Mouse (Mus musculus): ENCODE data around the gene Smap2. TPM values are rescaled to one million over a fixed set of nuclear protein-coding genes. Genes with fewer than 3 reads are reported as not detected.
A peak's percentile ranks its signal among the peaks of the same experiment; 100 is the strongest.

Smap2 gene
- polyA plus RNA-seq, 1 experiment, result 27.3 TPM

DNA sequence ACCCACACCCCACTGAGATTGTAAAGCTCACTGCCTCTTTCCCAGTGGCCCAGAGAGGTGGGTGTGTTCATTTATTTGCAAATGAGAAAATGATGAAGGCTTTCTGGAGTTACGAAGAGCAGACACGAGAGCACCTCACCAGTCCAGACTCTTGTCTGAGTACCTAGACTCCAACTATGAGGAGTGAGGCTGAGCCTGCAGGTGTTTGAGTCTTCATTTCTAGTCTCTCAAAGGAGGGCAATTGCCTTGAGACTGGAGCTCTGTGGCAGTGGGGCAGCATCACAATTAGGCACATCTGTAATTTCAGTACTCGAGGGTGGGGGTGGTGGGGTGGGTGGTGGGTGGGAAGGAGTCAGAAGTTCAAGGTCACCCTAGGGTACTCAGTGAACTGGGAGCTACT is 25.9 kb upstream of the Smap2 start:
- H3K27ac ChIP-seq (ENCODE audit: insufficient read depth, low read depth, low read length), result no peak overlapping the region
- no peak for TF ChIP-seq CTCF (conservative IDR thresholded peaks at IDR 0.05; ENCODE audit: insufficient read depth, insufficient read length, low read depth, low read length)
- no peak for TF ChIP-seq POLR2A (IDR thresholded peaks at IDR 0.05; ENCODE audit: low read depth, low read length)
- no peak for DNase-seq
- no peaks in the 10 kb centered on the region for H3K4me1 ChIP-seq (ENCODE audit: control insufficient read depth, insufficient read depth, low read length)
- peaks cover 1% of the 10 kb centered on the region; the same call in 1 of the 2 replicates for H3K27me3 ChIP-seq (replicated peaks; ENCODE audit: control insufficient read depth, insufficient read depth, low read length)
- H3K4me3 ChIP-seq (ENCODE audit: insufficient read depth, low read depth, low read length), result no peak overlapping the region
- no peaks in the 10 kb centered on the region for H3K36me3 ChIP-seq (ENCODE audit: control insufficient read depth, insufficient read depth, low read length)
- WGBS, result 76% methylated on average over 3 of the region's 3 CpGs

DNA sequence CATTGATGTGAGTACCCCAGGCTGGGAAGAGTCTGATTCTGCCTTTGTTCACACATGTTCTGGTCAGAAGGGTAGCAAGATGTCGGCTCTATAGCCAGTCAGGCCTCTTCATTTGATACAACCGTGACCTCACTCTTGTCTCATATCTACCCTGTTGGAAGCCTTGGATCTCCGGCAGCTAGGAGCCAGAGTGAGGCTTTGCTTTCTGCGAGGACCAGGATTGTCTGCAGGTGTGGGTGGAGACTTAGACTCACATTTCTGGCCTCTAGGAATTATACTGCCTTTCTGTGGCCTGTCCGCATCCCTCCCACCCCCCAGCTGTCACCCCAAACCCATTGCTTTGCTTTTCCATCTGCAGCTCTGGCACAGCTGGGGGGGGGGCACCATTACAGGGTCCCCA is 25.4 kb upstream of the Smap2 start:
- Histone ChIP-seq H3K4me1 (ENCODE audit: control insufficient read depth, insufficient read depth, low read length) (no peaks in the 10 kb centered on the region), H3K4me3 (ENCODE audit: insufficient read depth, low read depth, low read length) (no peak overlapping the region), H3K36me3 (ENCODE audit: control insufficient read depth, insufficient read depth, low read length) (no peaks in the 10 kb centered on the region), H3K27ac (ENCODE audit: insufficient read depth, low read depth, low read length) (no peak overlapping the region), H3K27me3 (replicated peaks; ENCODE audit: control insufficient read depth, insufficient read depth, low read length) (peaks cover 1% of the 10 kb centered on the region; the same call in 1 of the 2 replicates)
- no peak for DNase-seq
- TF ChIP-seq CTCF (conservative IDR thresholded peaks at IDR 0.05; ENCODE audit: insufficient read depth, insufficient read length, low read depth, low read length) (no peak), POLR2A (IDR thresholded peaks at IDR 0.05; ENCODE audit: low read depth, low read length) (no peak)
- 89% methylated on average over 5 of the region's 5 CpGs for WGBS

DNA sequence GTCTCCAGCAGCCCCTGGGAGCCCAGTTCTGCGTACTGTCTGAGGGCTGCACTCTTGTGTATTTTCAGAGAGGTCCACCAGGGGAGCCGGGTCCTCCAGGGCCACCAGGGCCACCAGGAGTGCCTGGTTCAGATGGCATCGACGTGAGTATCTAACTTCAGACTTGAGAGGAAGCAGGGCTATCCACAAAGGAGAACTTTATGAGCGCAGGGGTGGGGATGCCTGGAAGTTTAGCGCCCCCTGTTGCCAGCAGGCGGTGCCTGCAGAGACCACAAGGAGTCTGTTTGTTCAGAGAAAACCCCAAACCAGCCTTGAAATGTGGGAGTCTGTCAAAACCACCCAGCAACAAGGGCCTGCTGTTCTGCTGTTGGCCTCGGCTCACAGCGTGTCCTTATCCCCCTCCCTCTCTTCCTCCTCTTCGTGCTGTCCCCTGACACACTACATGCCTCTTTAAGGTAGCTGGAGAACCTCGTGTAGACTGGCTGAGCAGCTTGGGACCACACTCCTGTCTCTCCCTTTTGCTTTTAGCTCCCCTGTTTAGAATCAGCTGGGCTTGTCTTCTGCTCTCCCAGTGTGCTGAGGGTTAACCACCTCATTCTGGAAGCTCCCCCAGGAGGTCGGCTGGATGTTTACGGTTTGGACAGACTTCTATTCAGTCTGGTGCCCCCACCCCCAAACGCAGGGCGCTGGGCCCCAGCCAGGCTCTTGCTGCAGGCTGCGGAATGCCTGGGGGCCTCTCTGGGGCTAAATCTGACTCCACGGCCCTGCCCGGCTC is 24.0 kb upstream of the Smap2 start:
- Histone ChIP-seq H3K4me3 (ENCODE audit: insufficient read depth, low read depth, low read length) (no peak overlapping the region), H3K27me3 (replicated peaks; ENCODE audit: control insufficient read depth, insufficient read depth, low read length) (peaks cover 1% of the 10 kb centered on the region; the same call in 1 of the 2 replicates), H3K36me3 (ENCODE audit: control insufficient read depth, insufficient read depth, low read length) (no peaks in the 10 kb centered on the region), H3K4me1 (ENCODE audit: control insufficient read depth, insufficient read depth, low read length) (no peaks in the 10 kb centered on the region), H3K27ac (ENCODE audit: insufficient read depth, low read depth, low read length) (no peak overlapping the region)
- TF ChIP-seq POLR2A (IDR thresholded peaks at IDR 0.05; ENCODE audit: low read depth, low read length), result no peak
- peak; percentile 70 for TF ChIP-seq CTCF (conservative IDR thresholded peaks at IDR 0.05; ENCODE audit: insufficient read depth, insufficient read length, low read depth, low read length)
- DNase-seq, result peak; percentile 51
- WGBS, result 24% methylated on average over 18 of the region's 18 CpGs

DNA sequence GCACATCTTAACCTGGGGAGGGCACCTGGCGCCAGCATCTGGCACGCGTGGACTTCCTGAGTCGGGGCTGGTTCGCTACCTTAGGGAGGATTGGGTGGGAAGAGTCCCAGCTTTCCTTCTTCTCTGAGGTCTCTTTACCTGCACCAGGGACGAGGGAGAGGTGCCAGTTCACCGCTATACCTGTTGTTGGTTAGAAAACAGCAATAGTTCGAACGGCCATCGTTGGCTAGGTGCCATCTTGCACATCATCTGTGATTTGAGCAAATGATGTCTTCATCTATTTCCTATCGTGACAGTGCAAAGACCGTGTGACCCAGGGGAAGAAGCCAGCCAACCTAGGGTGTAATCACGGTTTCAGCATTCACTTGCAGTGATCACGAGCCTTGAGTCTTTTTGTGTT is 23.3 kb upstream of the Smap2 start:
- Histone ChIP-seq H3K4me3 (ENCODE audit: insufficient read depth, low read depth, low read length) (no peak overlapping the region), H3K27ac (ENCODE audit: insufficient read depth, low read depth, low read length) (no peak overlapping the region), H3K27me3 (replicated peaks; ENCODE audit: control insufficient read depth, insufficient read depth, low read length) (peaks cover 1% of the 10 kb centered on the region; the same call in 1 of the 2 replicates), H3K4me1 (ENCODE audit: control insufficient read depth, insufficient read depth, low read length) (no peaks in the 10 kb centered on the region), H3K36me3 (ENCODE audit: control insufficient read depth, insufficient read depth, low read length) (no peaks in the 10 kb centered on the region)
- DNase-seq, result no peak
- 70% methylated on average over 14 of the region's 14 CpGs for WGBS
- TF ChIP-seq CTCF (conservative IDR thresholded peaks at IDR 0.05; ENCODE audit: insufficient read depth, insufficient read length, low read depth, low read length) (no peak), POLR2A (IDR thresholded peaks at IDR 0.05; ENCODE audit: low read depth, low read length) (no peak)

DNA sequence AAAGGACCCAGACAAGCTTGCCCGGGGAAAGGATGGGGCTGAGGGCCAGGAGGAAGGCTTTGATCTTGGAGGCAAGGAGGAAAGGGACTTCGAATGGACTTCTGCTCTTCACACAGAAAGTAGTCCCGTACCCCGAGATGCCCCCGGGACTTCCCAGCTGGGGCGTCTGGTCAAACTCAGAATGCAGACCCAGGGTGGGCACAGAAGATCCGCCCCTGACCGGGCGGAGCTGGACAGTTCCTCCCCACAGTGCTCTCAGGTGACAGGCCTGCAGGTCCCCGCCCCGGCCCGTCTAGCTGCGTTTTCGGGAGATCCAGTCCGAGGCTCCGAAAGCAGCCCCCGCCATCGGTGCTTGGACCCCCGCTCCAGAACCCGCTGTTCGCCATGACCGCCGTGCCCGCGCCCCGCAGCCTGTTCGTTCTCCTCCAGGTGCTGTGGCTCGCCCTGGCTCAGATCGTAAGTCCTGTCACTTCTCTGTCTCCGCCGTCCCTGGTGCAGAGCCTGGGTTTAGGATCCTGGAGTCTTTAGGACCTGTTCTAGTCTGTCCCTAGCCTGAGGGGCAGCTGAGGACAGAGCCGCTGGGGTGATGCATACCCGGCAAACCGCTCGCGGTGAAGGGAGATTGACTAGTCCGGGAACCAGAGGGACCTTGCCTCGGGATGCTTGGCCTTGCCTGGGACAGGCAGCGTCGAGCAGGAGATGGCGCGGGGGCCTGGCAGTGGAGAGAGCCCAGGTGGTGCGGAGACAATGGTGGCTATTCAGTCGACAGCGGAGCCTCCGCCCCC is 22.5 kb upstream of the Smap2 start, which contains the start of gene Col9a2:
Col9a2 (plus strand) TSS at position 55 of the 785 bp plus-strand sequence.
- H3K27ac ChIP-seq (ENCODE audit: insufficient read depth, low read depth, low read length), result no peak within 1 kb of the TSS
- 4% methylated on average over 46 of the region's 46 CpGs for WGBS
- TF ChIP-seq POLR2A (IDR thresholded peaks at IDR 0.05; ENCODE audit: low read depth, low read length), result no peak
- no peak for TF ChIP-seq CTCF (conservative IDR thresholded peaks at IDR 0.05; ENCODE audit: insufficient read depth, insufficient read length, low read depth, low read length)
- H3K4me1 ChIP-seq (ENCODE audit: control insufficient read depth, insufficient read depth, low read length), result no peaks in the 10 kb centered on the region
- peaks cover 1% of the 10 kb centered on the region; the same call in 1 of the 2 replicates for H3K27me3 ChIP-seq (replicated peaks; ENCODE audit: control insufficient read depth, insufficient read depth, low read length)
- no peak for DNase-seq
- H3K4me3 ChIP-seq (ENCODE audit: insufficient read depth, low read depth, low read length), result no peak within 1 kb of the TSS
- no peaks in the 10 kb centered on the region for H3K36me3 ChIP-seq (ENCODE audit: control insufficient read depth, insufficient read depth, low read length)

DNA sequence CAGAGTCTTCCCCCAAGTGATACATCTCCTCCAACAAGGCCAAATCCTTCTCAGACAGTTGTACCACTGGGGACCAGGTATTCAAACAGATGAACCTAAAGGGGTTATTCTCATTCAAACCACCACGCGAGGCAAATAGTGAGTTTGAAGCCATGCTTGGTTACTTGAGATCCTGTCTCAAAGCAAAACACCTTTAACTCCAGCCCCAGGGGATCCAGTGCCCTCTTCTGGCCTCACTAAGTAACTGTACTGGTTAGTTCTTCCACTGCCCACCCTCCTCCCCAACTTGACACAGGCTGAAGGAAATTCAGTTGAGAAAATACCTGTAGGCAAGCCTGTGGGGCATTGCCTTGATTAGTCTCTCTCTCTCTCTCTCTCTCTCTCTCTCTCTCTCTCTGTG is 16.0 kb upstream of the Smap2 start:
- Histone ChIP-seq H3K27me3 (replicated peaks; ENCODE audit: control insufficient read depth, insufficient read depth, low read length) (no peaks in the 10 kb centered on the region), H3K36me3 (ENCODE audit: control insufficient read depth, insufficient read depth, low read length) (no peaks in the 10 kb centered on the region), H3K4me1 (ENCODE audit: control insufficient read depth, insufficient read depth, low read length) (no peaks in the 10 kb centered on the region), H3K27ac (ENCODE audit: insufficient read depth, low read depth, low read length) (no peak overlapping the region), H3K4me3 (ENCODE audit: insufficient read depth, low read depth, low read length) (no peak overlapping the region)
- DNase-seq, result no peak
- 68% methylated on average over 2 of the region's 2 CpGs for WGBS
- TF ChIP-seq CTCF (conservative IDR thresholded peaks at IDR 0.05; ENCODE audit: insufficient read depth, insufficient read length, low read depth, low read length), result peak; percentile 41
- TF ChIP-seq POLR2A (IDR thresholded peaks at IDR 0.05; ENCODE audit: low read depth, low read length), result no peak

DNA sequence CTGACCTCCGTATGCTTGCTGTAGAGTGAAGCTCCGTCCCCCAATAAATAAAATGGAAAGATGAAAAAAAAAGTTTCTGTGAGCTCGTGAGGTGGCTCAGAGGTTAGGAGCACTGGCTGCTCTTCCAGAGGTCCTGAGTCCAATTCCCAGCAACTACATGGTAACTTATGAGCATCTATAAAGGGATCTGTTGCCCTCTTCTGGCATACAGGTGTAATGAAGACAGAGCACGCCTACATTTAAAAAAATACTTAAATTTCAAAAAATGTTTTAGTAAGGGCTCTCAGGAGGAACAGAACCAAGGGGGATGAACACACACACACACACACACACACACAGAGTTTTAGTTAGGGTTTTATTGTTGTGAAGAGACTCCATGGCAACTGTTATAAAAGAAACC is 14.4 kb upstream of the Smap2 start:
- DNase-seq, result peak; percentile 22
- 42% methylated on average over 4 of the region's 4 CpGs for WGBS
- TF ChIP-seq POLR2A (IDR thresholded peaks at IDR 0.05; ENCODE audit: low read depth, low read length) (no peak), CTCF (conservative IDR thresholded peaks at IDR 0.05; ENCODE audit: insufficient read depth, insufficient read length, low read depth, low read length) (0 out of 2 replicates have a peak, but pooled peaks have one; percentile 26)
- H3K4me3 ChIP-seq (ENCODE audit: insufficient read depth, low read depth, low read length), result no peak overlapping the region
- H3K4me1 ChIP-seq (ENCODE audit: control insufficient read depth, insufficient read depth, low read length), result no peaks in the 10 kb centered on the region
- no peaks in the 10 kb centered on the region for H3K36me3 ChIP-seq (ENCODE audit: control insufficient read depth, insufficient read depth, low read length)
- no peak overlapping the region for H3K27ac ChIP-seq (ENCODE audit: insufficient read depth, low read depth, low read length)
- no peaks in the 10 kb centered on the region for H3K27me3 ChIP-seq (replicated peaks; ENCODE audit: control insufficient read depth, insufficient read depth, low read length)
